Comparison of ENCODE assay signal across 8 mouse cellular contexts in genomic region chr13:97607221-97607723, GRCm38 (mm10).
A peak's percentile ranks its signal among the peaks of the same experiment; 100 is the strongest.
DNase-seq lines count a peak whose midpoint lies in the region; ATAC-seq lines count a peak whose summit lies in the region.

No protein-coding gene starts in this region.

- intact Hi-C loops in heart, postnatal 10 days (cut with DNase I) = loop anchor here (10.0 kb wide), 1 partner anchor 328 kb away; no protein-coding TSS in a partner anchor

- ATAC-seq in activated CD4-positive, CD25-positive, alpha-beta regulatory T cell, adult 4 months = no peak

- DNase-seq in urinary bladder, postnatal 14 days (ENCODE audit: low spot score) = peak; percentile 28
- DNase-seq in urinary bladder, postnatal 25 days (ENCODE audit: low spot score) = no peak
- peak; percentile 35 for DNase-seq in c-Kit-positive CD71-negative TER-119-negative erythroid progenitor cells, embryonic 14.5 days (ENCODE audit: low read depth)
- DNase-seq in heart, postnatal 10 days = peak; percentile 27 to 42
- DNase-seq in kidney, postnatal 4 days = peak; percentile 70 to 82
- DNase-seq in lung, postnatal 25 days (ENCODE audit: low spot score) = peak; percentile 55
- peak; percentile 41 for DNase-seq in right cerebral cortex, postnatal 25 days
